Mouse (Mus musculus) mouse trophoblast stem cell (cell line): ENCODE measurements around the gene Fam240a.

Experiments
- in situ Hi-C, 2 experiments: fragments of 300-500 bp; cut with MseI, MboI; formaldehyde crosslinking; loops; 2 replicates in 1 of 2; 3 replicates in 1 of 2; pipeline ENCODE4 v1.15.1; 2025

The Fam240a gene

DNA sequence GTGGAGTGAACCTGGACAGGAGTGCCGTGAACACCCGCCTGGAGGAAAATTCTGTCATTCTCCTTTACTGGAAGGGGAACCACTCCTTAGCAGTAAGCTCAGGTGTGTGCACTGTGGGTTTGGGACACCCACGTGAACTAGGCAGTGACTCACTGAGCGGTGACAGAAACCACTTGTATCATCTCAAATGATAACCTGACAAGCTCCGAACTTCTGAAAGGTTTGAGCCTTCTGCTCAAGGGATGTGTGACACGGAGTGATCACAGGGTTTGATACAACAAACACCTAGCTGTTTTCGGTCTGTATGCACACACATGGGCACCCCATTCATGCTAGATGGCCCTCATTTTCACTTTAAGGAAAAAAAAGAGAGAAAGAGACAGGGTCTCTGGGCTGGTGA lies at the start of gene Fam240a:
TSS of gene Fam240a (minus strand) at position 76 of the 400 bp plus-strand sequence.
- in situ Hi-C loops, result no loop called here

DNA sequence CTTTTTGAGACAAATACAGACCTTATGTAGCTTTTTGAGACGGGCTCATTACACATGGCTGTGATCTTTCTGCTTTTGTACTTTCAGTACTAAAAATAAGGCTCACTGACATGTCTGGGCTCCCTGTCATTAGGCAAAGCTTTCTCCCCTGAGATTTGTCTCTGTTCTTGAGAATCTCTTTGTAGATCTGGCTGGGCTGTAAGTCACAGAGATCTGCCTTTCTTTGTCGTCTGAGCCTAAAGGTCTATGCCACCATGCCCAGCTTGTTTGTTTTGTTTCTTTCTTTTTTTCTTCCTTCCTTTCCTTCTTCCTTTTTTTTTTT lies 49.2 kb upstream of the Fam240a start:
- in situ Hi-C loops, result no loop called here

DNA sequence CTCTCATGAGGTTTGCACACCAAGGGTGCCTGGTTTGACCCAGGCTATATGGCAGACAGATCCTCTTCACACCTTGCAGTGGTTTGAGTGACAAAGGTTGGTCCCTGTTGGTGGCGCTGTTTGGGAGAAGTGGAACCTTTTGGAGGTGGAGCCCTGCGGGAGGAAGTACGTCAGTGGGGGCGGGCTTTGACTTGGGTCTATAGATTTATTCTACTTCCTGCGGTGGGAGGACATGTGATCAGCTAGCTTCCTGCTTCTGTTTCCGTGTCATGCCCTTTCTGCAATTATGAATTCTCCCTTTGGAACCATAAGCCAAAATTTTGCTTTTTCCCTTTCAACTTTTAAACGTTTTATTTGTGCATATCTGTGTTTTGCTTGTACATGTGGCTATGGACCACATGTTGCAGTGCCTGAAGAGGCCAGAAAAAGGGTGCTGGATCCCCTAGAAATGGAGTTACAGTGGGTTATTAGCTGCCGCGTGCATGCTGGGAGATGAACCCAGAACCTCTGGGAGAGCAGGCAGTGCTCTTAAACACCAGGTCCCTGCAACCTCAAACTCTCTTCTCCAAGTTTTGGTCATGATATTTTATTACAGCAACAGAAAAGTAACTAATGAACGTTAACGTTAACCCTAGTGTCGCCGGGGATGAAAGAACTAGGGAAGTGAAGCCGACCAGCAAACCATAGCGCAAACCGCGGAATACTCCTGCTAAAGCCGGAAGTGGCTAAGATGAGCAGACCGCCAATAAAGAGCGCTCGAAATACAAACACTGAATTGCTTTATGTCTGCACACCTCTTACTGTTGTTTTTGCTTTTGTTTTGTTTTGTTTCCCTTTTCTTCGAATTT lies 48.6 kb upstream of the Fam240a start:
- in situ Hi-C loops, result no loop called here

DNA sequence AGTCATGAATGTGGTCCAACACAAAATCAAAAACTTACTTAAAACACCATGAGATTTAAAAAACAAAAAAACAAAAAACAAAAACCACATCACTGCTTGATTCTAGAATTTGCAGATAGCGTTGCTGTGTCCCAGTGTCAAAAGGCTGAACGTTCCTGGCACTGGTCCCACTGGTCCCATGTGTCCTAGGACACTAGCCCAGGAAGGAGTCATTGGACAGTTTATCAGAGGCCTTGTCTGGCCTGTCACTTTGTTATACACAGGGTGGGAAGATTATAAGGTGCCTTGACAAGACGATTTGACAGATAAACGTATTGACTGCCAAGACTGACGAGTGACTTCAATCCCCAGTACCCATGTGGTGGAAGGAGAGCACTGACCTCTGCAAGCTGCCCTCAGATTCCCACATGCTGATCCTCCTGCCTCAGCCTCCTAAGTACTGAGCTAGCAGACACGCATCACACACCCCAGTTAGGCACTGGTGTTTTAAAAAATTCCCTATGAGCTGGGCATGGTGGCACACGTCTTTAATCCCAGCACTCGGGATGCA lies 47.0 kb upstream of the Fam240a start:
- in situ Hi-C loops, result no loop called here

DNA sequence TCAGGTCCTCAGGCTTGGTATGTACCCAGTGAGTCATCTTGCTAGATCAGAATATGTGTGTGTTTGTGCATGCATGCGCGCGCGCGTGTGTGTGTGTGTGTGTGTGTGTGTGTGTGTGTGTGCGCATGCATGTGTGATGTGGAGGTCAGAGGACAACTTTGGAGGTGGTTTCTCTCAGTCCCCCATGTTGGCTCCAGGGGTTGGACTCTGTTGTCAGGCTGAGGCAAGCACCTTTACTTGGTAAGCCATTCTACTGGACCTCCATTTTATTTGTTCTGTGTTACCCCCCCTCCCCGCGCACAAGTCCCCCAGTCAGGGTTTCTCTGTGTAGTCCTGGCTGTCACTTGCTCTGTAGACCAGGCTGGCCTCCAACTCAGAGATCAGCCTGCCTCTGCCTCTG lies 44.7 kb upstream of the Fam240a start:
- in situ Hi-C loops, result no loop called here

DNA sequence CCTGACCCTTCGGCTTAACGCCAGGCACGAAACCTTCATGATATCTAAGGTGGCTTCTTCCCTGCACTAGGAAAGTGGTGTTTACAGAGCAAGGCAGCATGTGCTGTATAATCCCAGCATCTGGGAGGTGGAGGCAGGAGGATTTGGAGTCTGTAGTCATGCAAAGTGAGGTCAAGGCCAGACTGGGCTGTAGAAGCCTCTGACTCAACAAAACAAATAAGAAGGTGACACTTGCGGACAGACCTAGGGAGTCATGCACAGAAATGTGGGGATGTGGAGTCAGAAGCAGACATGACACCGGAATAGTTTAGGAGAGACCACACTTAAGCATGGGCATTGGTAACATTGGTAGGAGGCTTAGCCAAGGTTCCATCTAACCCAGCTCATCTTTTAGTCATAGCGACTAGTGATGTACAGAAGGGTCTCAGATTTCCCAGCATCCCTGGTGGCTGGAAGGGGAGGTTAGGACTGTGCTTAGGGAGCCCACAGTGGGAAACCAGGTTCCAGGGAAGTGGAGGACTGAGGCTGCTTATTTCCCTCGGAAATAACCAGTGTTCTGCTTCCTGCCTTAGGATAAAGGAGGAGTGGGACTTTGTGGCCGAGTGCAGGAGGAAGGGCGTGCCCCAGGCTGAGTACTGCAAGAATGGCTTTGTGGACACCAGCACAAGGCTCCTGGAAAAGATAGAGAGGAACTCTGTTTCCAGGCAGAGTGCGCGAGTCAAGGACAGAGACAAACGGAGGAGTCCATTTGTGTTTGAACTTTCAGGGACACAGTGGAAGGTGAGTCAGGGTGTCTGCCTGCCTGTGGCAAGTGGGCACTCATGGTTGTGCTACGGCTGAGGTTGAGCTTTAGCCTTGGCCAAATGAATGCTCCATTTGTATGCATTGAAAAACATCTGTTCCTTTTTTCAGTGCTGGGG lies 43.8 kb upstream of the Fam240a start:
- in situ Hi-C loops, result no loop called here

DNA sequence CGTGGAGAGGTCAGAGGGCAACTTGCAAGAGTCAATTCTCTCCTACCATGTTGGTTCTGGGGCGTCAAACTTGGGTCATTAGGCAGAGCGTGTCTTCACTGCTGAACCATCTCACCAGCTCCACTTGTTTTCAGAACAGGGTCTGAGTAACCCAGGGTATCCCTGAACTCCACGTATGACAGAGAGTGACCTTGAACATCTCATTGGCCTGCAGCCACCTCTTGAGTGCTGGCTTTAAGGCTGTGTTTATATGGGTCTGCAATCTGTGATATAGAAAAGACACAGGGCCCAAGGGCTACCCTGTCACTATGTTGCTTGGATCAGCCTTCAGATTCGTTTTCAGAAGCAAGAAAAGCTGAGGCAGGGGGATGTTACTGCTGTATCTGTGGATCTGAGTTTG lies 43.0 kb upstream of the Fam240a start:
- in situ Hi-C loops, result no loop called here

DNA sequence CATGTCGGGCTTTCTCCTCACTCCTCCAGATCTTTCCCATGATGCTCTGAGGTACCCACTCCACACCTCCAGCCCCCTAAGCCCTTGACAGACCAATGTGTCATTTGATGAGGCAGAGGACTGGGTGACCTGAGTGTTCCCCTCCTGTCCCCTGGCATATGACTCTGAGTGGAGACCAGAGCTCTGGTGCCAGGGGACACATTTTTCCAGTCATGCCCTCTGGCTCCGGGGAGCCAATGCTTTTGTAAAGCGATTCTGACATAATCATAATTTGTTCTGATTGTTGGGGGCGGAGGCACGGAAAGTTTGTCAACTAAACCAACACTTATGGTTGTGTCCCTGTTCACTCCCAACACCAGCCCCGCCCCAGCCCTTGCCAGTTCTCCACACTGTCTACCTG lies 39.3 kb upstream of the Fam240a start:
- in situ Hi-C loops, result no loop called here

DNA sequence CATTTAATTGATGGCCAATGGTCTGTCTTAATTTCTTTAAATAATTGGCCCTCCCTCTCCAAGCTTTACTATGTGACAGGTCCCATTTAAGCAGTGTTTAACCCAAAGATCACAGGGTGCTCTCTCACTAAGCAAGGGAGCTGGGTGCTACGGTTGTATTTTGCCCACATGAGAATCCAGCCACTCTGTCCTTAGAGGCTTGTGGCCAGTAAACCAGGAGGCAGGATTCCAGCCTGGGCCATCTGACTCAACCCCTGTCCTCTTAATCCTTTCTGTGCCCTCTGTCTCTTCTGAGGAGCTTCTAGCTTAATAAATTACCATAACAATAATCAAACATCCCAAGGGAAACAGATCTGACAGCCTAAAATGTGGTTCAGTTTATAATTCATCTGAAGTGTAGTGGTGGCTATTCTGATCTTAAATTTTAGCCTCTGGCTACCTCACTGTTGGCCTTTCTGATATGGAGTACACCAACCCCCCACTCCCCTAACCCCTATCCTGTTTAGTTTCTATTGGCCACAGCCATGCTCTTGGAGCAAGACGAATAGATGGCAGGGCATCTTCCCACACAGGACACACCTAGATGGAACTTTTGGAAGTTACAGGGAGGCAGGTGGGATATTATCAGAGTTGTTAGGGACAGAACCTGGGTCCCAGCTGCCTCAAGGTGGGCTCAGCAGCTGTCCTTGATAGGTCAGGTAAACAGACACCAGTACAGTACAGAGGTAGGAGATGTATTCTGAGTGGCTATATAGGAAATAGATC lies 38.2 kb upstream of the Fam240a start:
- in situ Hi-C loops, result no loop called here

DNA sequence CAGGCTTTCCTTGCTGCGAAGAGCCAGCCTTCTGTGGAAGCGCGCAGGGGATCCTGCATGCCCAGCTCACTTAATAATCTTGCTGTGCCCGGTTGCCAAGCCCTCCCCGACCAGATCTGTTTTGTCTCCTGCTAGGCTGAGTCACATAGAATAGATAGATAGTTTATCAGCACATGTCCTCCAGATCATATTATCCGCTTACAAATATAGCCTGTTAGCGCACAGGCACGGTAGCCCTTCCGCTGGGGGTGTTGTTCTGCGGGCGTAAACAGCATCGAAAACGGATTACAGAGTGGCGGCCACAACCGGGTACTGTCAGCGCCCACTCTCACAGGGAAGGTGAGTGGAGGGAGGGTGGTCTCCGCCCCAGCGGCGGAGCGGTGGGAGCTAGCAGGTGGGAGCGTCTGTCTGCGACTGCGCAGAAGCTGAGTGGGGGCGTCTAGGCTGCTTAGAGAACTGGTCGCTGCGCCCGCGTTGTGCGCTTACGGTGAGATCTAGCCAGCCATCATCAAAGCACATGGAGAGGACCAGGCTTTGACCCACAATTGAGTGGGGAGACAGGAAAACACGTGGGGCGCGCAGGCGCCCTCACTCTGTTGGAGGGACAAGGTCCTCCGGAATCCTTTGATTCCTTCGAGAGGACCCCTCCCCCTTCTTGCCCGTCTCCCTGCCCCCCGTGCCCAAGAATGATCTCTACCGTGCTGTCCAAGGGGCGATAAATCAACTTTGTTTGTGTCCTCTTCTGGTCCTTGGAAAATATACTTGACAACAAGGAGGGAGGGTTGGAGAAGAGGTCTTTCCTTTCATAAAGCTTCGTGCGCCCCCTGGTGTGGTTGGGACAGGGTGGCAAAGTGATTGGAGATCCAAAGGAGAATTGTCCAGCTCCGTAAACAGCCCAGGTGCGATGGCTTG lies 37.1 kb upstream of the Fam240a start:
- in situ Hi-C loops, result no loop called here

DNA sequence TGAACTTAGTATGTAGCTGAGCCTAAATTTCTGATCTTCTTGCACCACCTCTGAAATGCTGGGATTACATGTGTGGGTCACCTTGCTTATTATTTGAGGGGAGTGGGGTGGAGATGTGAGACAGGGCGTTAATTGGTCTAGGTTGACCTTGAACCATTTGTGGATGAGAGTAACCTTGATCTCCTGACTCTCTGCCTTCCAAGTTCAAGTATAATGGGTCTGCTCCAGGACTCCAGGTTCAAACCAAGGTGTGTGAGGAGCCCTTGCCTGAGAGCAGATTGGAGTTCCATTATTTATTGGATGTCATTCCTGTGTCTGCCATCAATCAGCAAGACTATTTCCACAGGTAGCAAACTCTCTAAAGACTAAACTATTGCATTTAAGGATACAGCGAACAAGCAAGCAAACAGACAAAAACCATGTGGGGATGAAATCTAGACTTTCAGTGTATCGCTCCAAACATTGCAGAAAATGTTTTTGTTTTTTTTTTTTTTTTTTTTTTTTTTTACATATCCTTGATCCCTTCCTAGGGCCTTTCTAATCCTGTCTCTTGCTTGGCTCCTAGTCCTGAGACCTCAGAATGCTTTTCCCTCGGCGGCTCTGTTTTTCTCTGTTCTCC lies 36.4 kb upstream of the Fam240a start:
- in situ Hi-C loops, result no loop called here

DNA sequence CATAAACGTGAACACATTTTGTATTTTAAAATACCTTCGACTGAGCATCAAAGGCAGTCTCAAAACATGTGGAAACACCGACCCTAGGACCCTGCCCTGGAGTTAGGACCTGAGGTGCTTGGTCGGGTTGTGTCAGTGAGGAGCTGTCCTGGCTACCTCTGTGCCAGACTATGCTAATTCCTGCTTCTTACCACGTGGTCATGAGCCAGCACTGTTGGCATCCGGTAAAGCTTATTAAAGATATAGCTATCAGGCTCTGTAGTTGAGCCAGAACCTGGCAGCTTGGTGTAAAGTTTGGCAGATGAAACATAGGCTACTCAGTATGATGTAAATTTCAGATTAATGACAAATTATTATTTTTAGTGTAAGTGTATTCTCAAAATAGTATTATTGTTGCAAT lies 35.7 kb upstream of the Fam240a start:
- in situ Hi-C loops, result no loop called here

DNA sequence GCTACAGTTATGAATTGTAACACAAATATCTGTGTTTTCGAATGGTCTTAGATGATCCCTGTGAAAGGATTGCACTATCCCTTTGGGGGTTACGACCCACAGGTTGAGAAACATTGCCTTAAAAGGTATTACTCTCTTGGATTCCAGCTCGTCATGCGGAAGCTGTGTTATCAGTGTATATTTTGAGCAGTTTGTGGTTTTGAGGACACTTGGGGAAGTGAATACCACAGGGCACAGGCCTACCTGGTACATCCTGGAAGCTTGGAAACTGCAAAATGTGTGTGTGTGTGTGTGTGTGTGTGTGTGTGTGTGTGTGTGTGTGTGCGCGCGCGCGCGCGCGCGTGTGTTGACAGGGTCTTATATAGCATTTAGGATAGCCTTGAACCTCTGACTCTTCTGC lies 35.2 kb upstream of the Fam240a start:
- in situ Hi-C loops, result no loop called here

DNA sequence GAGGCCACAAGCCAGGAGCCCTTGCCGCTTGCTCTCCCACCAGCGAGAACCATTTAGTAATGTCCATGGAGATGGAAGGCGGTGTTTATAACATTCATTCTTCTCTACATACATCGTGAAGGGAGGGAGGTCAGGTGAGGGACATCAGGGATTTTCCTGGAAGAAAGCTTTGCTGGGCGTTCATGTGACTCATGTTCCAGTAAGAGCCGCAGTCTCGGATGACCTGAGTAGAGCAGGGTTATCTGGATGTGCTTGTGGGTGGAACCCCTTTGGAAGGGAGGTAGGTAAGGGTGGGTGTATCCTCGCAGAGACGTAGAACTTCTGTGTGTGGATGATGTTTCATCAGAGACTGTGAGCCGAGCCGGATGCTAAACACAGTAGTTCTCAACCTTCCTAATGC lies 34.7 kb upstream of the Fam240a start, which contains the start of gene Lrrc2:
TSS of gene Lrrc2 (plus strand) at position 149 of the 400 bp plus-strand sequence.
- in situ Hi-C loops, result no loop called here

DNA sequence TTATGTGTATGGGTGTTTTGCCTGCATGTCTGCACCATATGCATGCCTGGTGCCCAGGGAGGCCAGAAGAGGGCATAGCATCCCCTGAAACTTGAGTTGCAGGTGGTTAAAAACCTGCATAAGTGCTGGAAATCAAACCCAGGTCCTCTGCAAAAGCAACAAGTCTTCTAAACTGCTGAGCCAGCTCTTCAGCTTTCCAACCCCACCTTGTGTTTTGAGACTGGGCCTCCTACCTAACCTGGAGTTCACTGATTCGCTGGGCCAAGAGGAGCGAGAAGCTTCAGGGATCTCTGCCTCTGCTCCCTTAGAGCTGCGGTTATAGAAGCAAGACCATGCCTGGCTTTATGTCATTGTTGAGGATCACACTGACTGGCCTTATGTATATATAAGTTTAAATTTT lies 33.4 kb upstream of the Fam240a start:
- in situ Hi-C loops, result no loop called here

DNA sequence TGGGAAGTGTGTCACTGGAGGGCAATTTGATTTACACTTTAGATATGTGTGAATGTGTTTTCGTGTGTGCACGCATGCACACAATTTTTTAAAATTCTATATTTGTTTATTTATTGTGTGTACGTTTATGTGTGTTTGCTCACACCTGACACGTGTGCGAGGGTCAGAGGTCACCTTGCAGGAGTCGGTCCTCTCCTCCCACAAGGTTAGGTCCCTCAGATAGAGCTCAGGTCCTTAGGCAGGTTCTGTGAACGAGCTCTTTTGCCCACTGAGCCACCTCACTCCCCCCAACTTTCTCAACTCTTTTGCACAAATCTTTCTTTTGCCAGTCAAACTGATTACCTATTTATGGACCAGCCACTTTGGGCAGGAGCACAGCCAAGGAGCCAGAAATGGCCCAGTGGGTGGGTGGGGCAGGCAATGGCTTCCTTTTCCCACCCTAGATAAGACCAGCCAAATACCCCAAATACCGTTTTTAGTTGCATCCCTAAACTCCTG lies 32.2 kb upstream of the Fam240a start:
- in situ Hi-C loops, result no loop called here

DNA sequence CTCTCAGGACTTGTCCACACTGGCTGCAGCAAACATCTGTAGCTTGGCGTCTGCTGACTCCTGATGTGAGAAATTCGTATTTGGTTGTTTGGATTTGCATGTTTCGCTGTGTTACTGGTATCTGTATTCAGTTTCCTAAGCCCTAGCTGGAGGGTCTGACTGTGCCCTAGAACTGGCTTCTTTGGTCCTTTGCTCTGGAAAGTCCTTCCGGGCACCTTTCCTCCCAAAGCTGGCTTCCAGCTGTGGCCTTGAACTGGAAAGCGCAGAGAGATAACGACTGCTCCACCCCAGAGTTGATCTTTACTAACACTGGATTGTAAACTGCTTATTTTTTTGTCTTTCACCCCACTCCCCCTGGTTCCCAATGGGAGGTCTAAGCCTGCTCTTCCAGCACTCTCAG lies 31.2 kb upstream of the Fam240a start:
- in situ Hi-C loops, result no loop called here

DNA sequence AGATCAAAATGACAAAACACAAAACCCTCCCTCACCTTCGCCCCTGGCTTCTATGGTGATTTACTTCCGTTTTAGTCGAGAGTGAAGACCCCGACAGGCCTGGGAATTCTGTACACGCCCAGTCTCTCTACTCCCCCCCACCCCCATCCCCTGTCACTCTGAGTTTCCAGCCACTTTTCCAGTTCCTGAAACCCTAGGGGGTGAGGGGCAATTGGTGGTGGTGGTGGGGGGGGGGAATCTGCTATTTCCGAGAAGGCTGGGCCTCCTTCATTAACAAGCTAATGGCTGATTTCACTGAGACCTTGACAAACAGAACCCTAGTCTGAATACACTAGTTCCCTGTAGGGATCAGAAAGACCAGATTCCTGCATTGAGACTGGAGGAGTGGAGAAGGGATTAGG lies 30.6 kb upstream of the Fam240a start:
- in situ Hi-C loops, result no loop called here

DNA sequence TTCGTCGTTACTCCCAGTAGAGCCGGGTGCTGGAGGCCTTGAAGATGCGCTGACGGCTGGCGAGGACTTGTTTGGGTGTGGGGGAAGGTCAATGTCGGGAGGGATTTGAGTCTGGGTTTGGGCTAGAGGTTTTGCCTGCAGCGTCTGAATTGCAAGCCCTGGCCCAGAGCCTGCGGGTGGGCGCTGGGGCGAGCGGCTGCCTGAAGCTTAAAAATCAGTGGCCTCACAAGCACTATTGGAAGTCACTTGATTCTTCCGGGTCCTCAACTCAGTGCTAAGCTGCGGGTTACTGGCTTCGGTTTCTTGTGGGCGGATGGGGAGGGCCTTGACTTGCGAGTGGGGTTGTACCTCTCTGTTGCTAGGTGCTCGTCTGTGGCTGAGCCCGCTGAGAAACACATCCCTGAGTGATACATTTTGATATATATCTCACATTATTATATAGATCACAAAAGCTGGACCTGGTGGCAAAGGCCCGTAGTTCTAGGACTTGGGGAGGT lies 29.9 kb upstream of the Fam240a start:
- in situ Hi-C loops, result no loop called here

DNA sequence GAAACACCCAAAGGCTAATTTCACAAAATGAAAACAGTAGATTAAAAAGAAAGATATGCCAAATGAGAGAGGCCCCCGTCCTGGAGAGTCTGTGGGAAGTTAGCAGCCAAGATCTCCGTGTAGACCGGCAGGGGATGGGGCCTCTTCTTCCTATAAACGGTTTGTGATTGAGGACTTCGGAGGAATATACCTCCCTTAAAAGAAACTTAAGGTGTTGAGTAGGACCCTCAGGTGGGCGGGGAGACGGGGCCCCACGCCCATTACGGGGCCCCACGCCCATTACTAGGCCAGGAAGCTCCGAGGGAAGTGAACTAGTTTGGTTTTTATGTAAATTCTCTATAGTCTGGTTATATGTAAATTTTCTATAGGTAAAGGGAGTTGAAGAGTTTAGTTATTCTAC lies 29.3 kb upstream of the Fam240a start, which contains the start of gene Tdgf1:
TSS of gene Tdgf1 (minus strand) at position 233 of the 400 bp plus-strand sequence.
- in situ Hi-C loops, result no loop called here
